Mouse (Mus musculus) spleen, adult 2 months (tissue): ENCODE measurements around the gene Sidt2. TPM values are rescaled to one million over a fixed set of nuclear protein-coding genes. Genes with fewer than 3 reads are reported as not detected.

Experiments
- DNase-seq, 2 experiments: peaks; one replicate each; pipeline versions ENCODE4 v3.0.0 to v3.0.0-alpha.2; 2012 to 2021; ENCODE audit warnings: low spot score in 2 of 2, low read depth in 1 of 2
- H3K27ac ChIP-seq: fragments of 200-500 bp; 2 replicates; pipeline ENCODE4 v1.5.1; 2012; ENCODE audit warnings: low read length, inconsistent platforms; ENCODE audit not compliant: insufficient read depth
- H3K27me3 ChIP-seq: fragments of 200-500 bp; 2 replicates; pipeline ENCODE4 v1.6.1; 2012; ENCODE audit warnings: mild to moderate bottlenecking, moderate library complexity, low read length, inconsistent platforms; ENCODE audit not compliant: control insufficient read depth, insufficient read depth
- H3K36me3 ChIP-seq: fragments of 200-500 bp; 2 replicates; pipeline ENCODE4 v1.6.1; 2012; ENCODE audit warnings: mild to moderate bottlenecking, low read length, inconsistent platforms; ENCODE audit not compliant: control insufficient read depth, insufficient read depth
- H3K4me1 ChIP-seq: fragments of 200-500 bp; 2 replicates; pipeline ENCODE4 v1.6.1; 2011; ENCODE audit warnings: inconsistent platforms; ENCODE audit not compliant: control insufficient read depth, insufficient read depth, insufficient read length
- H3K4me3 ChIP-seq: fragments of 200-500 bp; 2 replicates; pipeline ENCODE4 v1.5.1; 2011; ENCODE audit warnings: mild to moderate bottlenecking, inconsistent platforms; ENCODE audit not compliant: insufficient read depth, insufficient read length; ENCODE audit errors: extremely low read depth
- CTCF ChIP-seq: fragments of 200-500 bp; IDR thresholded peaks from 2 replicates; pipeline ENCODE4 v1.5.1; 2011; ENCODE audit warnings: mild to moderate bottlenecking, inconsistent platforms; ENCODE audit not compliant: insufficient read depth, insufficient read length, insufficient replicate concordance; ENCODE audit errors: extremely low read depth
- POLR2A ChIP-seq: fragments of 200-500 bp; IDR thresholded peaks from 2 replicates; pipeline ENCODE4 v1.6.1; 2011; ENCODE audit warnings: low read depth, low read length, inconsistent platforms
- WGBS: fragments of 180-500 bp; shearing (Covaris S2); methylation state at CpG from one replicate; pipeline ENCODE4 v1.1.7; 2018; 5-methylcytosine and 5-hydroxymethylcytosine counted together
- polyA plus RNA-seq: library from polyadenylated mRNA; depleted of rRNA; stranded (reverse); fragments of >200 nt; gene quantifications from 2 replicates; pipeline ENCODE4 v1.2.3, GENCODE M21; 2012

Gene Sidt2
- polyA plus RNA-seq, 1 experiment = 583 TPM

DNA sequence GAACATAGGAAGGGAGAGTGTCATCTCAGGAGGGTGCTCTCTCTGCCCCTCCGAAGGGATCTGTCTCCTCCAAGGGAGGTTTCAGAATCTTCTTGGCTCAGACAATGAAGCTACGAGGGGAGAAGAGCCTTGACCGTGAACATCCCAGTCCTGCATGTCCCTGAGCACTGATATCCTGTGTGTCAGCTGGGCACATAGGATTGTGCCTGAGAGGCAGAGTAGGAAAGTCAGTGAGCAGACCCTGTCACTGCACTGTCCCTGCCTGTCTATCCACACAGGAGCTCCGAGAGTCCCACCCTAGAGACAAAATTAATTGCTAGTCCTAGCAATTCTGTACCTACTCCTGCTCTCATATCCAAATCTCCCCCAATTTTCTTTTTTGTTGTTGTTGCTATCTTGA, 3.0 kb downstream of the Sidt2 start:
- peaks cover 23% of the 10 kb centered on the region for H3K36me3 ChIP-seq
- no peak overlapping the region for H3K27ac ChIP-seq
- peaks cover 7% of the 10 kb centered on the region; the same call in 1 of the 2 replicates for H3K4me1 ChIP-seq
- no peak for DNase-seq
- 87% methylated on average over 4 of the region's 4 CpGs for WGBS
- TF ChIP-seq CTCF = no peak
- no peak for TF ChIP-seq POLR2A
- no peaks in the 10 kb centered on the region for H3K27me3 ChIP-seq
- H3K4me3 ChIP-seq = no peak overlapping the region

DNA sequence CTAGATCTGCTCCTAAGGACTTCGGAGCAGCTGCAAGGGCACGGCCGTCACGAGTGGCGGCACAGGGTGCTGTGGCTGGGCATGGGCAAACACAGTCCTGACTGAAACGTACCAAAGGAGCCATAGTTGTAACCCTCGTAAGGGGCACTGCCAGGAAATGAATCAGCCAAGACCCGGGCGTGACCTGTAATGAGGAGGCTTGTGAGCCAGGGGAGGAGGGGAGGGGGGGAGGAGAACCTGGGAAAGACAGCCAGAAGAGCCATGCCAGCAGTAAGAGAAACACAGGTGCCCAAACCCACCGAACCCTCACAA, 8.2 kb downstream of the Sidt2 start:
- no peak for DNase-seq
- peaks cover 25% of the 10 kb centered on the region for H3K4me1 ChIP-seq
- 71% methylated on average over 10 of the region's 10 CpGs for WGBS
- TF ChIP-seq POLR2A (no peak), CTCF (no peak)
- H3K36me3 ChIP-seq = peaks cover 39% of the 10 kb centered on the region
- no peak overlapping the region for H3K27ac ChIP-seq
- no peak overlapping the region for H3K4me3 ChIP-seq
- H3K27me3 ChIP-seq = no peaks in the 10 kb centered on the region

DNA sequence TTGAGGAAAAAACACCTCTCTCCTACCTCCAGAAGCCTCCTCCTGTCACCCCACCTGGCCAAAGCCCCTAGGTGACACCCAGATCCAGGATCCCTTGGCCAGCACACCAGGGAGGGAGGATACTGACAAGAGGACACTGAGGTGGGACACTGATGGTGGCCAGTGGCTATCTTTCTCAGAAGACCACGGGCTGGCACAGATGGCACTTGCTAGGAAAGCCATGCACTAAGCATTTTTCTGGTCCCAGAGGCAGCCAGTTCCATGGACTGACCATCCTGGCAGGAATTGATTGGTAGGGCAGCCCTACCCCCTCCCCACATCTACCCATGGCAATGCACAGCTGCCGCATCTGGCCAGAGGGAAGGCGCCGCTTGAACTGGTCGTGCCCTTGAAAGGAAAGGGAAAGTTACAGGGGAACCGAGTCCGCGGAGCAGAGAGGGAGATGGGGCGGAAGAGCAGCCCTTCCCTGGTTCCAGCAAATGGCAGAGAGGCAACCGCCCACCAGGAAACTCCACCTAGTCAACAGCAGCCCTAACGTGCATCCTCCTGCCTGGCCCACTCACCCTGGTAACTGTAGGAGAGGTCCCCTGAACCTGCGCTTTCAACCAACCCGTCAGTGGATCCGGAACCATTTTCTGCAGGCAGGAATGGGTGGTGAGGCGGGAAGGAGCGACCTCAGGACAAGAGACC, 8.7 kb downstream of the Sidt2 start:
- no peak overlapping the region for H3K4me3 ChIP-seq
- DNase-seq = no peak
- 85% methylated on average over 16 of the region's 16 CpGs for WGBS
- H3K4me1 ChIP-seq = peaks cover 25% of the 10 kb centered on the region
- H3K27me3 ChIP-seq = no peaks in the 10 kb centered on the region
- H3K27ac ChIP-seq = peak overlapping the region; percentile 93
- TF ChIP-seq POLR2A = no peak
- TF ChIP-seq CTCF = no peak
- H3K36me3 ChIP-seq = peaks cover 41% of the 10 kb centered on the region

DNA sequence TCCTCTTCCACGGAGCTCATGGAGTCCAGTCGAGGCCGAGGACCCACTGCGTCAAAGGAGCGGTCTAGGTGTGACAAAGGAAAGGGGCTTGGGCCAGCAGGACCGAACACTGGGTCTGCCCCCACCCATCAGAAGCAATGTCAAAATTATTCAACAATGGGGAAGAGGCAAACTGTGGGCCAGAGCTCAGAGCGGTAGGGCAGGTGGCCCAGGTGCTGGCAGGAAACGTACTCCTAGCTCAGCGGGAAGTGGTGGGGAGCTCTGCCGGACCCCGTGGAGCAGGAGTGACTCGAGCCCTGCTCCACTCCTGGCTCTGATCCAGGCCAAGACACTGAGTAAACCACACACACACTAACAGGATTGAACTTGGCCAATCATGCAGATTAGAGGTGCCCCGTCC, 9.3 kb downstream of the Sidt2 start:
- WGBS = 40% methylated on average over 13 of the region's 13 CpGs
- no peak for TF ChIP-seq CTCF
- TF ChIP-seq POLR2A = no peak
- peak overlapping the region; percentile 93 for H3K27ac ChIP-seq
- no peak for DNase-seq
- H3K4me3 ChIP-seq = no peak overlapping the region
- no peaks in the 10 kb centered on the region for H3K27me3 ChIP-seq
- peaks cover 25% of the 10 kb centered on the region for H3K4me1 ChIP-seq
- H3K36me3 ChIP-seq = peaks cover 46% of the 10 kb centered on the region

DNA sequence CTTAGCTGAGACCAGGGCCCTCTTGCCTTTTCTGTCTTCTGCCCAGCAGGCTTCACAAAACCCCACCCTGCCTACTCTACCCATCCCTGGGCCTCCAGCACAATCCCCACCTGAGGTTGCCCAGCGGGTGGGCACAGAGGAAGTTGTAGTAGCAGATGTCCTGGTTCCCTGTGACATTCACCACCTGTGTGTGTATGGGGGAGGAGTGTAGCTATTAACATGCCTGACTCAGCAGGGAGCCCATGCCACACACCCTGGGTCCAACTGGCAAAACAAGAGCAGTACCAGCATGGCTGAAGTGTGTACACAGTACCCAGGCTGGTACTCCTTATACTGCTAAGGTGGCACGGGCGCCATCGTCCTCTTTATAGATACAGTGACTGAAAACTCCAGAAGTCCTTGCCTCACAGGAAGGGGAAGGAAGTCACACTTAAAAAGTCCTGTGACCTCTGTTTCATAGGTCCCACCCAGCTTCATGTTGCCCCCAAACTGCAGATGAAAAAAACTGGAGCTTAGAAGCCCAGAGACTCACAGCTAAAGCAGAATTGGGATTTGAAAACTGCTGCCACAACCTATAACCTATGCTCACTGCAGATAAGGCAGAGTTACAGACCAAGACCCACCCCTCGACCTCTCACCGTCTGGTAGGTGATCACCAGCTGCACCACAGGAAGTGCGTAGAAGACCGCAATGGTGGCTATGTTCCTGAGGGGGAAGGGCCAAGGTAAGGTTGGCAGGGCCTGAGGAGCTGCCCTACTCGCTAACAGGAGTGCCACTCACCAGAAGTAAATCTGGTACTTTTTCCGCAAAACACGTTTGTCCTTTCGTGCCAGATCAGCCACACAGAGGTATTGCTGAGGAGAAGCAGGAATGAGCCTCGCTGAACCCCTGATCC, 10.3 kb downstream of the Sidt2 start:
- H3K27me3 ChIP-seq = no peaks in the 10 kb centered on the region
- H3K27ac ChIP-seq = peak overlapping the region; percentile 93
- H3K4me1 ChIP-seq = peaks cover 25% of the 10 kb centered on the region
- DNase-seq = peak; percentile 75 to 91
- peak overlapping the region; percentile 23; the same call in 1 of the 2 replicates for H3K4me3 ChIP-seq
- TF ChIP-seq POLR2A (peak; percentile 53), CTCF (no peak)
- H3K36me3 ChIP-seq = peaks cover 42% of the 10 kb centered on the region
- WGBS = 13% methylated on average over 13 of the region's 13 CpGs

DNA sequence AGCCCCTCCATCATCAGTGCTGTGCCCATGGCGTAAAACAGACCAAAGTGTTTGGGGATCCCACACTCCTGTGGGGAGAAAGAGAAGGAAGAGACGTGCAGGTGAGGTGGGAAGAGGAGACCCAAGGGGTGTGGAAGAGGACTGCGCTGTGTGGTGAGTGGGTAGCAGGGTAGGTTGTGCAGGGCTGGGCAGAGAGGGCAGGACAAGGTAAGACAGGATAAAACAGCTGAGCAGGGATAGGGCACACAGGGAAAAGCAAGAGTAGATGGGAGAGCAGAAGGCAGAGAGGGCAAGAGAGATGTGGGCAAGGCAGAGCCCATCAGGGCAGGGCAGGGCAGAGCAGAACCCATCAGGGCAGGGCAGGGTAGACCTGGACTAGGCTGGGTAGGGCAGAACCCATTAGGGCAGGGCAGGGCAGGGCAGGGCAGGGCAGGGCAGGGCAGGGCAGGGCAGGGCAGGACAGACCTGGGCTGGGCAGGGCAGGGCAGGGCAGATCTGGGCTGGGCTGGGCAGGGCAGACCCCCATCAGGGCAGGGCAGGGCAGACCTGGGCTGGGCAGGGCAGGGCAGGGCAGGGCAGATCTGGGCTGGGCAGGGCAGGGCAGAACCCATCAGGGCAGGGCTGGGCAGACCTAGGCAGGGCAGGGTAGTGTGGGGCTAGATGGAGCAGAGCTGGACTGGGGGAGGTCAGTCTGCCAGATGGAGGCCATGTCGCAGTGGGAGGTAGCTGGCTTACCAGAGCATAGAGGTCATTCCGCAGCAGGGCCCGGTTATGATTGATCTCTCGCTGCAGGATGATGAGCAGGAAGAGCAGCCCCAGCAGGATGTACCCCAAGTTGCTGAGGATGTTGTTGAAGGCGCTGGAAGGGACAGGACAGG, 11.2 kb downstream of the Sidt2 start:
- Histone ChIP-seq H3K27ac (peak overlapping the region; percentile 93), H3K4me1 (peaks cover 25% of the 10 kb centered on the region), H3K27me3 (no peaks in the 10 kb centered on the region), H3K36me3 (peaks cover 41% of the 10 kb centered on the region), H3K4me3 (no peak overlapping the region)
- DNase-seq = no peak
- TF ChIP-seq POLR2A = no peak
- no peak for TF ChIP-seq CTCF
- WGBS = 81% methylated on average over 8 of the region's 8 CpGs
